Mouse (Mus musculus) cerebellum, adult 2 months (tissue): ENCODE measurements around the gene Gabrb1.

Experiments
- CTCF ChIP-seq: fragments of 200-500 bp; IDR thresholded peaks from 2 replicates; pipeline ENCODE4 v1.5.1; 2011; ENCODE audit warnings: low read depth, mild to moderate bottlenecking, control low read depth, low read length, moderate library complexity, borderline replicate concordance; ENCODE audit not compliant: insufficient read depth
- POLR2A ChIP-seq: fragments of 200-500 bp; IDR thresholded peaks from 2 replicates; pipeline ENCODE4 v1.6.1; 2011; ENCODE audit warnings: low read length, control low read depth, borderline replicate concordance; ENCODE audit not compliant: insufficient read depth

DNA sequence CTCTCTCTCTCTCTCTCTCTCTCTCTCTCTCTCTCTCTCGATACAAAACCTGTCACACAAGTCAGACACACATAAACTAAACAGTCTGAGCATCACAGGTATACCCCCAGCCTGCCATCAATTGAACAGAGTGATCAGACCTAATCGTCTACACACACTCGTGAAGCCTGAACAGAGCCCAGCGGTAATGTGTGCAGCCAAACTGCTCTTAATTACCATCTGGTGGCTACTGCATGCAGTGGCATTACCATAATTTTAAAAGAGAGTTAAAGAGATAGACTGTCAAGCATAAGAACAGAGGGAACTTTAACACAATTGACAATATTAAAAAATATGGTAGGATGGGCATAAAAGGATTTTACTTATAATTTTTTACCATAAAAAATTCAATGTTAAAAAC lies 7.7 kb downstream of the Gabrb1 start:
- no peak for TF ChIP-seq CTCF
- no peak for TF ChIP-seq POLR2A
